Mouse (Mus musculus) testis, adult 2 months (tissue): Measurements from ENCODE around the gene Lrmda. TPM values are rescaled to one million over a fixed set of nuclear protein-coding genes. Genes with fewer than 3 reads are reported as not detected.

Experiments
- H3K27ac ChIP-seq: fragments of 200-500 bp; 2 replicates; pipeline ENCODE4 v1.5.1; 2012; ENCODE audit warnings: low read depth, low read length; ENCODE audit not compliant: control insufficient read depth, insufficient read depth
- H3K27me3 ChIP-seq: fragments of 200-500 bp; 2 replicates; pipeline ENCODE4 v1.6.1; 2012; ENCODE audit warnings: mild to moderate bottlenecking, low read length, moderate library complexity; ENCODE audit not compliant: control insufficient read depth, insufficient read depth
- H3K36me3 ChIP-seq: fragments of 200-500 bp; 2 replicates; pipeline ENCODE4 v1.6.1; 2012; ENCODE audit warnings: mild to moderate bottlenecking, low read length; ENCODE audit not compliant: control insufficient read depth, insufficient read depth
- H3K4me1 ChIP-seq: fragments of 200-500 bp; 2 replicates; pipeline ENCODE4 v1.6.1; 2012; ENCODE audit warnings: low read length; ENCODE audit not compliant: control insufficient read depth, insufficient read depth
- H3K4me3 ChIP-seq: fragments of 200-500 bp; 2 replicates; pipeline ENCODE4 v1.5.1; 2012; ENCODE audit warnings: low read depth, mild to moderate bottlenecking, low read length, moderate library complexity, mixed read lengths; ENCODE audit not compliant: control insufficient read depth
- CTCF ChIP-seq: fragments of 200-500 bp; IDR thresholded peaks from 2 replicates; pipeline ENCODE4 v1.5.1; 2012; ENCODE audit warnings: low read depth, mild to moderate bottlenecking, inconsistent platforms, low read length, moderate library complexity; ENCODE audit not compliant: control insufficient read depth, insufficient read depth, insufficient replicate concordance
- POLR2A ChIP-seq: fragments of 200-500 bp; IDR thresholded peaks from 2 replicates; pipeline ENCODE4 v1.6.1; 2012; ENCODE audit warnings: low read depth, mild to moderate bottlenecking, inconsistent platforms, low read length, moderate library complexity; ENCODE audit not compliant: control insufficient read depth
- polyA plus RNA-seq: library from polyadenylated mRNA; depleted of rRNA; stranded (reverse); fragments of >200 nt; gene quantifications from 2 replicates; pipeline ENCODE4 v1.2.3, GENCODE M21; 2012

The Lrmda gene
- polyA plus RNA-seq, 1 experiment: 2.1 TPM

- H3K36me3 ChIP-seq: no peaks in the 10 kb centered on the region
- TF ChIP-seq CTCF (no peak), POLR2A (no peak)
These were observed 903.1 kb downstream of the Lrmda start for GRCm38 (mm10) chr14:22922571-22922970.

GRCm38 (mm10) chr14:22923251-22923650 is 903.7 kb downstream of the Lrmda start:
- Histone ChIP-seq H3K4me1 (no peaks in the 10 kb centered on the region), H3K27me3 (no peaks in the 10 kb centered on the region), H3K27ac (no peak overlapping the region), H3K4me3 (no peak overlapping the region), H3K36me3 (no peaks in the 10 kb centered on the region)
- TF ChIP-seq POLR2A: no peak
- TF ChIP-seq CTCF: no peak

More at GRCm38 (mm10) chr14:22922571-22922970, 903.1 kb downstream of the Lrmda start:
- Histone ChIP-seq H3K4me1 (no peaks in the 10 kb centered on the region), H3K27ac (no peak overlapping the region), H3K27me3 (no peaks in the 10 kb centered on the region), H3K4me3 (no peak overlapping the region)

GRCm38 (mm10) chr14:22928263-22928662 is 908.8 kb downstream of the Lrmda start:
- no peaks in the 10 kb centered on the region for H3K36me3 ChIP-seq
- H3K27ac ChIP-seq: no peak overlapping the region
- TF ChIP-seq POLR2A (no peak), CTCF (no peak)
- no peaks in the 10 kb centered on the region for H3K4me1 ChIP-seq
- no peak overlapping the region for H3K4me3 ChIP-seq
- H3K27me3 ChIP-seq: no peaks in the 10 kb centered on the region

GRCm38 (mm10) chr14:22928683-22929082 is 909.2 kb downstream of the Lrmda start:
- TF ChIP-seq POLR2A (no peak), CTCF (no peak)
- Histone ChIP-seq H3K4me3 (no peak overlapping the region), H3K27ac (no peak overlapping the region), H3K27me3 (no peaks in the 10 kb centered on the region), H3K36me3 (no peaks in the 10 kb centered on the region), H3K4me1 (no peaks in the 10 kb centered on the region)

GRCm38 (mm10) chr14:22929585-22929984 is 910.1 kb downstream of the Lrmda start:
- H3K27ac ChIP-seq: no peak overlapping the region
- H3K36me3 ChIP-seq: no peaks in the 10 kb centered on the region
- TF ChIP-seq CTCF (no peak), POLR2A (no peak)
- H3K4me1 ChIP-seq: no peaks in the 10 kb centered on the region
- no peaks in the 10 kb centered on the region for H3K27me3 ChIP-seq
- no peak overlapping the region for H3K4me3 ChIP-seq

- no peaks in the 10 kb centered on the region for H3K4me1 ChIP-seq
- TF ChIP-seq POLR2A (no peak), CTCF (no peak)
These were observed 911.1 kb downstream of the Lrmda start for GRCm38 (mm10) chr14:22930488-22931046.

GRCm38 (mm10) chr14:22931114-22931822 is 911.8 kb downstream of the Lrmda start:
- no peaks in the 10 kb centered on the region for H3K36me3 ChIP-seq
- no peak overlapping the region for H3K4me3 ChIP-seq
- no peak overlapping the region for H3K27ac ChIP-seq
- H3K4me1 ChIP-seq: no peaks in the 10 kb centered on the region
- no peaks in the 10 kb centered on the region for H3K27me3 ChIP-seq
- TF ChIP-seq CTCF (no peak), POLR2A (no peak)

More at GRCm38 (mm10) chr14:22930488-22931046, 911.1 kb downstream of the Lrmda start:
- Histone ChIP-seq H3K4me3 (no peak overlapping the region), H3K27ac (no peak overlapping the region), H3K27me3 (no peaks in the 10 kb centered on the region), H3K36me3 (no peaks in the 10 kb centered on the region)
